Mouse (Mus musculus): ENCODE data around the gene Sp7.

DNA sequence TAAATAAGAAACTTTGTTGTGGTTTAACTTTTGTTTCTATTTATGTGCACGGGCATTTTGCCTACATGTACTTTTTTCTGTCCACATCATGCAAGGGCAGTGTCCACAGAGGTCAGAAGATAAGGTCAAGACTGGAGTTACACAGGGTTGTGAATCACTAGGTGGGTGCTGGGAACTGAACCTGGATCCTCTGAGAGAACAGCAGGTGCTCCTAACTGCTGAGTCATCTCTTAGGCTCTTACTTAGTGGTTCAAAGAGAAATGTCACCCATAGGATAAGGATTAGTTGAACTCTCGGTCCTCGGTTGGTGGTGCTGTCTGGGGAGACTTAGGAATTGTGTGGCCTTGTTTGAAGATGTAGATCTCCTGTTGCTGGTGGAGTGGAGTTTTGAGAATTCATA, 22.0 kb upstream of the Sp7 start:
- TF ChIP-seq EP300 (IDR thresholded peaks at IDR 0.05; ENCODE audit: low read depth) (no peak), CTCF (IDR thresholded peaks at IDR 0.05; ENCODE audit: low read depth) (no peak)
